Mouse (Mus musculus) liver (tissue): ENCODE data around the gene Icmt.
A peak's percentile ranks its signal among the peaks of the same experiment; 100 is the strongest.

Experiments used
- DNase-seq: peaks from one replicate; pipeline ENCODE4 v3.0.0-alpha.2; 2020; ENCODE audit warnings: mixed read lengths

Icmt gene

GRCm38 (mm10) chr4:152304685-152305084 lies 7.7 kb downstream of the Icmt start:
- DNase-seq = no peak

GRCm38 (mm10) chr4:152305991-152306390 lies 9.0 kb downstream of the Icmt start:
- DNase-seq = no peak

- no peak for DNase-seq
Observed at GRCm38 (mm10) chr4:152307542-152307941, 10.5 kb downstream of the Icmt start.

- DNase-seq = no peak
Observed at GRCm38 (mm10) chr4:152312186-152312585, 15.2 kb downstream of the Icmt start.

- no peak for DNase-seq
Observed at GRCm38 (mm10) chr4:152313211-152313632, 16.2 kb downstream of the Icmt start.

- DNase-seq = no peak
Observed at GRCm38 (mm10) chr4:152313934-152314333, 16.9 kb downstream of the Icmt start.

- no peak for DNase-seq
Observed at GRCm38 (mm10) chr4:152315498-152316213, 18.6 kb downstream of the Icmt start.

GRCm38 (mm10) chr4:152317631-152318033 lies 20.6 kb downstream of the Icmt start:
- no peak for DNase-seq

- peak; percentile 56 for DNase-seq
Observed at GRCm38 (mm10) chr4:152318517-152319234, 21.6 kb downstream of the Icmt start, which contains the start of gene Rnf207. Gene Rnf207 (minus strand): TSS chr4:152318993.

- no peak for DNase-seq
Observed at GRCm38 (mm10) chr4:152321464-152321863, 24.4 kb downstream of the Icmt start.

- no peak for DNase-seq
Observed at GRCm38 (mm10) chr4:152324641-152325562, 27.9 kb downstream of the Icmt start.

GRCm38 (mm10) chr4:152325574-152326411 lies 28.8 kb downstream of the Icmt start, which contains the start of gene Rpl22:
Gene Rpl22 (plus strand): TSS chr4:152325742.
- peak; percentile 94 for DNase-seq

- no peak for DNase-seq
Observed at GRCm38 (mm10) chr4:152326543-152326942, 29.5 kb downstream of the Icmt start.

- DNase-seq = peak; percentile 67
Observed at GRCm38 (mm10) chr4:152328691-152329090, 31.7 kb downstream of the Icmt start.

GRCm38 (mm10) chr4:152332952-152333351 lies 35.9 kb downstream of the Icmt start:
- peak; percentile 67 for DNase-seq

GRCm38 (mm10) chr4:152333587-152333986 lies 36.6 kb downstream of the Icmt start:
- no peak for DNase-seq

GRCm38 (mm10) chr4:152337772-152338171 lies 40.7 kb downstream of the Icmt start:
- DNase-seq = no peak

GRCm38 (mm10) chr4:152338419-152339292 lies 41.6 kb downstream of the Icmt start, which contains the start of gene Chd5:
Gene Chd5 (plus strand): TSS chr4:152338651.
- no peak for DNase-seq

GRCm38 (mm10) chr4:152339293-152339790 lies 42.3 kb downstream of the Icmt start:
- DNase-seq = no peak

GRCm38 (mm10) chr4:152340584-152341284 lies 43.7 kb downstream of the Icmt start:
- DNase-seq = peak; percentile 65
